Mouse (Mus musculus) duodenum, adult 2 months (tissue): ENCODE data around the gene Gm42878. TPM values are rescaled to one million over a fixed set of nuclear protein-coding genes. Genes with fewer than 3 reads are reported as not detected.

Experiments used
- polyA plus RNA-seq: library from polyadenylated mRNA; depleted of rRNA; stranded (reverse); fragments of >200 nt; gene quantifications from 2 replicates; pipeline ENCODE4 v1.2.3, GENCODE M21; 2012; ENCODE audit warnings: low replicate concordance; rRNA removed

Gm42878 gene
- polyA plus RNA-seq = not detected in 2 replicates

GRCm38 (mm10) chr5:121544910-121545792 lies at the start of gene Gm42878, which contains the start of gene Adam1a:
TSS of gene Gm42878 (minus strand) at chr5:121545482.
TSS of gene Adam1a (minus strand) at chr5:121545482.

DNA sequence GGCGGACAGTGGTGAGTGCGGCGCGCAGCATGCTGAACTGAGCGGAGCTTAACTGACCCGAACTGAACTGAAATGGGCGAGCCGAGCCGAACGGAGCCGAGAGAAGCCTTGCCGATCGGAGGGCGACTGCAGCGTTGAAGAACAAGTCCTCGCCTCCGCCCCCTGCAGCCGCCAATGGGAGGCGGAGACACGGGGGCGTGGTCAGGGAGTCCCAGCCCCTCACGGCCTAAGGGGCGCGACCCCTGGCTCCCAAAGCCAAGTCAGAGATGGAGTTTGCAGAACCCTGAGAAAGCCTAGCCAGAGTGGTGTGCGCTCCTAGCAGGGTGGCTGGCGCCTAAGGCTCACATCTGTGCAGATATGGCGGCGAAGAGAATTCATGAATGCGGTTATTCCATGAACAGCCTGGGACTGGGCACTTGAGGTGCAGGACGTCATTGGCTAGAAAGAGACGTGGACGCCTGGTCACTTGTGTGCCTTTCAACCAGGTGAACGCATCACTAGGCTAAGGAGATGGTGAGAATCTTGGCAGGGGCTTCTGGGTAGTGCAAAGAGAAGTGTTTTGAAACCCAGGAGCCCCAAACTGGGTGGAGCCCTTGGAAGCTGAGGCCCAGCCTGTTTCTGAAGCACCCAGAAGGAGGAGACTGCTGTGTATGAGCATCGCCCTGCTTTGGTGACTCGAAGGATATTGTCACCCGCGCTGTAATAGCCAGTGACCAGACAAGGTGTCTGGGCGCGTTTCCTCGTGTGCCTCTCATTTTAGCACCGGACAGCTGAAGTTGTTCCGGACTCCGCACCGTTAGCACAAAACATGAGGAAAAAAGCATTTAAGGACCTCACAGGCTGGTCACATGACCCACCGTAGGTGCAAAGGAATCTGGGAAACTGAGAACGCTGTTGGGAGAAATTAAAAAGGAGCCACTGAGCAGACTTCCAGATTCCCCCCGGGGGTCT lies 48.4 kb upstream of the Gm42878 start, which contains the start of gene Aldh2:
Gene Aldh2 (minus strand): TSS at position 374 of the 951 bp plus-strand sequence.

GRCm38 (mm10) chr5:121545793-121546529 lies 679 bp upstream of the Gm42878 start, which contains the start of gene Mapkapk5:
TSS of gene Mapkapk5 (minus strand) at chr5:121545905.

GRCm38 (mm10) chr5:121503231-121503630 lies 42.1 kb downstream of the Gm42878 start, which contains the start of gene Adam1b:
TSS of gene Adam1b (minus strand) at chr5:121503435.

Other genes with a start within 250 kb of the Gm42878 start
- gene Trafd1, start 159.8 kb downstream of the Gm42878 start, polyA plus RNA-seq = 48.9 and 81.0 TPM in 2 replicates
- 1.9 and 3.2 TPM in 2 replicates for gene Naa25, start 147.5 kb downstream of the Gm42878 start, polyA plus RNA-seq
- 2.0 and 10.1 TPM in 2 replicates for gene Tmem116, start 93.6 kb downstream of the Gm42878 start, polyA plus RNA-seq
- gene Erp29, start 93.0 kb downstream of the Gm42878 start, polyA plus RNA-seq = 32.4 and 41.9 TPM in 2 replicates
- gene Adam1b, start 42.0 kb downstream of the Gm42878 start, polyA plus RNA-seq = not detected in 2 replicates
- 2.1 and 2.3 TPM in 2 replicates for gene Adam1a, start within 50 bp of the Gm42878 start, polyA plus RNA-seq
- gene Mapkapk5, start 423 bp upstream of the Gm42878 start, polyA plus RNA-seq = 22.9 and 31.4 TPM in 2 replicates
- gene Aldh2, start 48.3 kb upstream of the Gm42878 start, polyA plus RNA-seq = 386 and 645 TPM in 2 replicates
- 4.2 and 6.4 TPM in 2 replicates for gene Acad12, start 73.5 kb upstream of the Gm42878 start, polyA plus RNA-seq
- gene Acad10, start 115.0 kb upstream of the Gm42878 start, polyA plus RNA-seq = 5.1 and 6.2 TPM in 2 replicates
- 11.3 and 12.9 TPM in 2 replicates for gene Brap, start 115.1 kb upstream of the Gm42878 start, polyA plus RNA-seq
- gene Atxn2, start 165.9 kb upstream of the Gm42878 start, polyA plus RNA-seq = 79.8 and 103 TPM in 2 replicates